Mouse (Mus musculus): Measurements from ENCODE around the gene Hspb1.
A peak's percentile ranks its signal among the peaks of the same experiment; 100 is the strongest.

Gene Hspb1

GRCm38 (mm10) chr5:135914156-135914555, 26.4 kb downstream of the Hspb1 start:
- no peak for DNase-seq

DNA sequence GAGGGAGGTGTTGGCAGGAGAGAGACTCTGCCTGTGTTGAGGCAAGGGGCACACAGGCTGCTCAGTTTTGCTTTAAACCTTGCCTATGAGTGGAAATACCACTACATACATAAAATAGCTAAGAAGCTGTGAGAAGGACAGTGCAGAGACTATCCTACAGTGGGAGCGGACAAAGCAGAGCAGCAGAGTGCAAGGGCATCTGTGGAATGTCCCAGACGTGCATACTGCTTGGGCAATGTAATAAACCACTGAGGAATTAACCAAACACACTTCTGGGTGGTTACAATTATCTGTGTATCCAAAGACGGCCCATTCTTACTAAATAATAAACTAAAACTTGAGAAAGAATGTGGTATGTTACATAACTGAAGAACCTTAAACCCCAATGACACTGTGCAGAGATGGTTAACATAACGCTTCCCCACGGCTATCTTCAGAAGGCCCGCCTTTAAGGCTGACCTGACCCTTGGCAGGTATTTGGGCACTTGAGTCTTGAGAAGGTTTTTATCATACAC, 28.4 kb downstream of the Hspb1 start:
- DNase-seq, result no peak

DNA sequence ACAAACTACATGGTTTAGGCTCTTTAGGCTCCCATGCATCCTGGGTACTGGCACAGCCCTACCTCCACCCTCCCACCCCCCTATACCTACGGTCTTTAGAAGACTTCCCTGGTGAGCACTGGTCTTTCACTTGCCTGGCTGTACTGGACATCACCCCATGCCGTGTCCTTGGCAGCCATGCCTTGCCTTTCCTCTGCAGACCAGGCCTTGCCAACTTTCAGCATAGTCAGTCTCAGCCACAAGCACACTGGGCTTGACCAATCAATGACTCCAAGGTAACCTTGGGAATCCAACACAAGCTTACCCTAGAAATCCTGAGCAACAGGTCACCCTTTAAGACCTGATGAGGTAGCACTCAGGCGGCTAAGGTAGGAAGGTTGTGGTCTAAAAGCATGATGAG, 28.9 kb downstream of the Hspb1 start:
- DNase-seq, result no peak

- DNase-seq, result no peak
Observed at GRCm38 (mm10) chr5:135917327-135918058, 29.8 kb downstream of the Hspb1 start.

GRCm38 (mm10) chr5:135918059-135918437, 30.3 kb downstream of the Hspb1 start:
- no peak for DNase-seq

GRCm38 (mm10) chr5:135918593-135918992, 30.9 kb downstream of the Hspb1 start:
- no peak for DNase-seq

- DNase-seq, result no peak
Observed at GRCm38 (mm10) chr5:135919902-135920301, 32.2 kb downstream of the Hspb1 start.

GRCm38 (mm10) chr5:135923901-135924300, 36.2 kb downstream of the Hspb1 start:
- no peak for DNase-seq

- DNase-seq, result no peak
Observed at GRCm38 (mm10) chr5:135929685-135930424, 42.1 kb downstream of the Hspb1 start.

- no peak for DNase-seq
Observed at GRCm38 (mm10) chr5:135931526-135931925, 43.8 kb downstream of the Hspb1 start.

DNA sequence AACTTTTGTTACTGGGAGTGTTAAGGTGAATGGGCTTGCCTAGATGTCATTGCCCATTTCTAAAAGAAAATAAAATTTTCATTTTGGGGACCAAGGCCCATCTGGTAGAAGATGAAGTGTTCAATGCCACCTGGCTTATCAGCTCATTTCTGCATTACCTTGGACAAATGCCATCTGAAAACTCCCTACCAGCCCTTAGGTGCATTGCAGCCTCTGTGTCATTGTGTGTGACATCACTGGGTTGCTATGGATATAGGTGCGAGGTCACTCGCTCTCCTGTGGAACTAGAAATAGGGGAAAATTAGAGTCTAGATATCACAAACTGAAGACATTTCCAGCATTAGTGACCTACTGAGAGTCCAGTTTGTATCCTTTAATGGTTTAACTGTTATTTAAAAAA, 44.6 kb downstream of the Hspb1 start:
- no peak for DNase-seq

DNA sequence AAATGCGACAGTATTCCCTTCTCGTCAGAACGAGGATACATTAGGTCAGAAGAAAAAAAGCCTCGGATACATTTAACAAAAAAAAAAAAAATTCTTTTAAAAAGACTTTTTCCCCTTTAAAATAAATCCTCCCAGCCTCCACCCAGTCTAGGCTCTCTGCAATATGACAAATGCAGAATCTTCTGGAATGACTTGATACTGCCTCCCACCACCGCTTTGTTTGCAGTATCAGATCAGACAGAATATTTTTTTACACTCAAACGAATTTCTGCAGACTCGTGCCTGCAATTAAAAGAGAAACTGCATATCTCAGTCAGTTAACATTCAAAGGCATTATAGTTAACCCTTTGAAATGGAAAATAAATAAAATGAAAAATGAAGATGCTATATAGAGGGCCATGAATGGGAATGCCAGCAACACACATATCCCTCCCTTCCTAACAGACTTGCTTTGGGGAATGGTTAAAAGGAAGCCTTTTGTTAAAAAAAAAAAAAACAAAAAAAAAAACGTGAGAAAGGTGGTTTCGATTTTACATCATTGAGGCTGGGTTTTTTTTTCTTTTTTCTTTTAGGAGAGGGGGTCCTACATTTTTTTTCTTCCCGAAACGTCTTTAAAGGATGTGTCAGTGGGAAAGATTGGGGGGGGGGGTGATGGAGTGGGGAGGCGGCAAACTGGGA, 45.6 kb downstream of the Hspb1 start:
- DNase-seq, result no peak

DNA sequence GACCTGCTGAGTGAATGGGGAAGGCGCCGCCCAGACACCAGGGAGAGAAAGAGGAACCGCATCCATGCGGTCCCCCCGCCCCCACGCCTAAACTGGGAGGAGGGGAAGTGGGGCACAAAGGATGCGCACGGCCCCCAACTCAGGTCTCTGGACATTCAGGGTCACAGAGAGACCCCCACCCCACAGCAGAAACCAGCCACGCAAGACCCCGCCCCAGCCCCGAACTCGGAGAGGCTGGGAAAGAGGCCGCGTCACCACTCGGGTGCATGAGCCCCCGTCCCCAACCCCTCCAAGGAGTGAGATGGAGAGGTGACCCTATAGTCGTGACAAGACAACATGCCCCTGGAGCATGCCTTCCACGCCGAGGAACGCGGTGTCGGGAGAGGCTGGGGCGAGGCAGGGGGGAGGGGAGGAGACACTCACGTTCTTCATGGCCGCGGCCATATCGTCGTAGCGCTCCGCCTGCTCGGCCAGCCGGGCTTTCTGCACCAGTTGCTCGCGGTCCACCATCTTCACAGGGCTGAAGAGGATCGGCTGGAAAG, 46.3 kb downstream of the Hspb1 start:
- DNase-seq, result peak; percentile 64 to 78

DNA sequence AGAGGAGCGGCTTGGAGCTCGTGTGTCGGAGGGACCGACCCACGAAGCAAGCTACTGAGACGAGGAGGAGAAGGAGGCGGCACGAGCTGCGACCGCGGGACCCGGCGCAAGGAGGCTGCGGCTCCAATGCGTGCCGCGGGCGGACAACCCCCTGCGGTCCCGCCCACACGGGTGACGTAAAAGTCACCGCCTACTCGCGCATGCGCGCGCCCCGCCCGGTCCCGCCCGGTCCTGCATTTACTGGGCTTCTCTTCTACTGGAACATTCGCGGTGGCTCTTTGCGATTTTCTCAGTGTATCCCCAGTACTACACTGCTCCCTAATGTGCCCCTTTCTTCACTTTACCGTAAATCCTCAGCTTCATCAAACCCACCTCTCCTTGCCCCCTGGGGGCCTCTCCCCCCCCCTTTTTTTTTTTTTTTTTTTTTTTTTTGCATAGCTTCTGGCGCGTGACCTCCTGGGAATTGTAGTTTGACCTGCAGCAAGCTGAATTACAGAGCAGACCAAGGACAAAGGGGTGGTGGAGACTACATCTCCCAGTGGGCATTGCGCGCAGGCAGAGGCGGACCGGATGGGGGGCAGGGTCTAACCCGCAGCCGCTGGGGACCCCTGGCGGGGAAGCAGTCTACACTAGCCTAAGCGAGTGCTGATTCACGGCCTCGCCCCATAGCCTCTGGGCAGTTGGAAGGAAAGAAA, 46.9 kb downstream of the Hspb1 start, which contains the start of gene Ywhag:
Ywhag (minus strand) TSS at position 136 of the 695 bp plus-strand sequence.
- peak; percentile 97 to 98 for DNase-seq

DNA sequence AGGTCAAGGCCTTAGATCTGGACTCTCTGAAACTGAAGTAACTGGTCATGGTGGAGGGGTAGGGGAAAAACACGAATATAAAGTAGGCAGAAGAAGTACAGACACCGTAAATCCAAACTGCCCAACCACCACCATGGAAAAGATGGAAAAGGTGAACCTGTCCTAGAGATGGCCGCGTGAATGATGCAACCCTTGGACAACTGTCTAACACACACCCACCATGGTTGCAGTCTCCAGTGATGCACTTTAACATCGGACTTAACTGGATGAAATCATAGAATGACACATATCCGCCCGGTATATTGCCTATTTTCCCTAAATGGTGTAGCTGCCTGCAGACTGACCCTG, 47.4 kb downstream of the Hspb1 start:
- DNase-seq, result no peak

DNA sequence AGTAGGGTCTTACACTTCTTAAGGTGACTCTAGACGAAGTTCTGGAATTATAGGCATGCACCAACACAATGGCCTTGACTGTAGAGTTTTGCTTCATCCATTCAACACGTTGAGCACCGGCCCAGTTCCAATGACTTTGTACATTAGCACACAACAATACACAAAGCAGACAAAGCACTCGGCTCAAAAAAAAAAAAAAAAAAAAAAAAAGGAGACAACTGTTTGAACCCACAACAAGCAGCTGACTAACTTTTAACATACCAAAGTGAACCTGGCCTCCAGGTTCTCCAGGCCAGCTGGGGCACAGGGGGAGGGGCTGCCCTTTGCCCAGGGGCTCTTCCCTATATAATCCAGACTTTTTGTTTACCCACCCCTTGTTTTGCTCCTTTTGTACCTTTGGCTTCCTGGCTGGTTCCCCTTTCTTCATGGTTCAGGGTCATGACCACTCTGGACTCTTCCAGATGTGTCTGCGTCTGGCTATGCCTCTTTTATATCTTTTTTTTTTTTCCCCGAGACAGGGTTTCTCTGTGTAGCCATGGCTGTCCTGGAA, 48.0 kb downstream of the Hspb1 start:
- DNase-seq, result no peak

Data from thymus, postnatal 36 days (tissue).